Mouse (Mus musculus): ENCODE results near the gene Me1.

Gene Me1

DNA sequence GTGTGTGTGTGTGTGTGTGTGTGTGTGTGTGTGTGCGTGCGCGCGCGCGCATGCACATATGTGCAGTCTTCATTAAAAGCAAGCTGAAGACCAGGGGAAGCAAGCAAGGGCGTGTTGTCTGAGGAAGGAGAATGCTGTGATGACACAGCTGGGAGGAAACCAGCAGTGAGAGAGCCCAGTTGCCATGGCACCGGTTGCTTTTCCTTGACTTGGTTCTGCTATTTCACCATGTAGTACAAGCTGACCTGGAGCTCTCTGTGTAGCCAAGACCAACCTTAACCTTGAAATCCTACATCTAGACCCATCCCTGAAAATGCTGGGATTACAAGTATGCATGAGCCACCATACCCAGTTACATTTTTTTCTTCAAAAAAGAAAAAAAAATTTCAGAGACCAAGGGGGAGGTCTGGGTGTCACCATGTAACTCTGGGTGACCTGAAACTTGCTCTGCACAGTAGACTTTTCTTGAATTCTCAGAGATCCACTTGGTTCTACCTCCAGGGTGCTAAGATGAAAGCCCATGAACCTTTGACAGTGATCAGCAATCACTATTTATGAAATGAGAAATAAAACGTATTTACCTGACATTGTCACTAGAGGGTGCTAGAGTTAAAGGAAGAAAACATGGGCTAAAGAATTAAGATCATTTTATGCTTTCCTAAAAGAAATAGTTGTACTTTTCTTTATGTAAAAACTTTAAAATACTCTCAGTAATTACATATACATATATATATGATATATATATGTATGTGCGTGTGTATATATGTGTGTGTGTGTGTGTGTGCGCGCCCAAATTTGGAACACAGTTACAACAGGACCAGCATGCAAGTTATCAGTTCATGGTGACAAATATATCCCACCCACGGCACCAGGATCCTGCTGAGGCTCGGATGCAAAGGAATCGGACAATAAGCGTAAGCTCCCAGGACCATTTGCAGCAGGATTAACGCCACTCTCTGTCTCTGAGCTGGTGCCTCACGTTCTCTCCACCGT is 102.8 kb downstream of the Me1 start:
- peak in 1 of 2 experiments; percentile 23 for DNase-seq

DNA sequence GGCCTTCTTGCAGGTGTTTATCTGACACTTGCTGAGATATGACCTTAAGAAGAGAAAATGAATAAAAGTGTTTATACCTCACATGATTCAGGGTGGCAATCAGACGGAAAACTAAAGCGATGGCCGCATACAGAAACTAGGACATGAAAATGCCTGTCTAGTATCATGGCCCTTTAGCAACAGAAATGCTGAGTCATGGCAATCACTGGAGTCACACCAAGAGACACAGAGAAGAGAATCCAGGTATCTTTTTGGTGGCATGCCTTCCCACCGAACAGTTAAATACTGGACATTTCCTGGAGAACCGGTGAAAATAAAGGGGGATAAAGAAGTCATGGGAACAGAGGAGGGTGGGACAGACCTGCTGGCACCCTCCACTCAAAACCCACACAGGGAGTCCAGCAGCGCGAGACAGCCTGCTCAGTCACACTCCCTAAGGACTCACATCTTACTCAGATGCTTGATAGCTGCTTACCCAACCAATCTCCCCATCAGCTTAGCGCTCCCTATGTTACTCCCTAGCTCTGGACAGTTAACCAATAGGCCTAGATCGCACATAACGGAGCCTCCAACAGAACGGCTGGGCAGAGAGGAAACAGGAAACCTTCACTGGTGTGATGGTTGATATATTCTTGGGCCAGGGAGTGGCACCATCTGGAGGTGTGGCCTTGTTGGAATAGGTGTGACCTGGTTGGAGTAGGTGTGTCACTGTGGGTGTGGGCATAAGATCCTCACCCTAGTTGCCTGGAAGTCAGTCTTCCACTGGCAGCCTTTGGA is 108.5 kb downstream of the Me1 start:
- no peak for DNase-seq

GRCm38 (mm10) chr9:86583740-86584139 is 112.0 kb downstream of the Me1 start:
- DNase-seq = peak; percentile 78 to 80

DNA sequence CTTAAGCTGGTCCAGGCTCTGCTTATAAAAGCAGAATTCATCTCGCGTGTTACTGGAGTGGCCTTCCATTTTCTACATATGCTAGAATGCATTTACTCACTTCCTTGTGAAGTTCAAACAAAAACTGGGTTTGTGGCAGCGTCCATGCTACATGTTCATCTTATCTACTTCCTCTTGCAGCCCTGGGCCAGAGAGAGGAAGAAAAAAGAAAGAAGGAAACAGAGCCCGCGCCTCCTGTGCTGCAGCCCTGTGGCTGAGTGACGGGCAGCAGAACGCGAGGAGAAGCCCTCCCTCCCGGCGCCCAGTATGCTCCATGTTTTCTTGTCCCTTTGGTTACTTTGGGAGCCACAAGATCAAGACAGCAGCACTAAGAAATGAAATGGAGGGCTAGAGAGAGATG is 116.1 kb downstream of the Me1 start:
- DNase-seq = peak; percentile 26 to 27

DNA sequence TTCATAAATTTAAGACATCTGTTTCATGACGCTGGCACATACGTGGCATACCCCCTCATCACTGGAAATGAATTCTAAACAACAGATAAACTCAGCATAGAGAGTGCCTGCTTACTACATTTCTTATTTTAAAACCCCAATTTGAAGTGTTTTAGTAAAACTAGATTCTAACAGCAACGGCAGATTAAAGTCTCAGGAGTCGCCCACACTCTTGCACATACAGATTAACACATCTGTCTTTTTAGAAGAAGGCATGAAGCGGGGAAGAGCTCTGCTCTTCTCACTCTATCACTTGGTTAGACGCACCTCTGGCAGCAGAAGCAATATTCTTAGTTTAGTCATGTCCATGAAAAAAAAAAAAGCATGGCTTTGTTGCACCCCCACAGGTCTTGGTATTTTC is 120.6 kb downstream of the Me1 start:
- no peak for DNase-seq

DNA sequence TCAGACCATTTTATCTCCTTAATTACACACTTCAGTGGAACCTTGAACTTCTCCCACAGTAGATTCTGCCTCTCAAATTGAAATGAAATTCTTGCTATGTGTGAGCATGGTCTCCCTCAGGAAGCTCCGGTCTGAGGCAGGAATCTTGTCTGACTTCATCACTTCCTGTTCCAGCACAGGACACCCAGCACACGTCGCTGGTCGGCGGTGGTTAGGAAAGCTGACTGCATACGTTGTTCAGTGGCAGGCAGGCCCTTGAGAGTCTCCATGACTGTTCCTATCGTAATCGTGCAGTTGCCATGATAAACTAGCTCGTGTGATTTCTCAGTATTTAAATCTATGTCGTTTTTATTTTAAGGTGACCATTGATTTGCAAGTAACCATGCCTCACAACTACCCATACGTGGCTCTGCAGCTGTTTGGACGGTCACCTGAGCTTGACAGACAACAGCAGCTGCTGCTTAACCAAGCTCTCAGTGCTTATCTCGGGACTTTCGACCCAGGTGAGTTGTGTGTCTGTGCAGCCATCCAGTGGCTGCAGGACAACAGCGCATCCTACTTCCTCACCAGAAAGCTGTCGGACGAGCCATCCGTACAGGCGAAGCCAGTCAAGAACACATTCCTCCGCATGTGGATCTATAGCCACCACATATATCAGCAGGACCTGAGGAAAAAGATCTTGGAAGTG is 122.0 kb downstream of the Me1 start:
- no peak for DNase-seq

DNA sequence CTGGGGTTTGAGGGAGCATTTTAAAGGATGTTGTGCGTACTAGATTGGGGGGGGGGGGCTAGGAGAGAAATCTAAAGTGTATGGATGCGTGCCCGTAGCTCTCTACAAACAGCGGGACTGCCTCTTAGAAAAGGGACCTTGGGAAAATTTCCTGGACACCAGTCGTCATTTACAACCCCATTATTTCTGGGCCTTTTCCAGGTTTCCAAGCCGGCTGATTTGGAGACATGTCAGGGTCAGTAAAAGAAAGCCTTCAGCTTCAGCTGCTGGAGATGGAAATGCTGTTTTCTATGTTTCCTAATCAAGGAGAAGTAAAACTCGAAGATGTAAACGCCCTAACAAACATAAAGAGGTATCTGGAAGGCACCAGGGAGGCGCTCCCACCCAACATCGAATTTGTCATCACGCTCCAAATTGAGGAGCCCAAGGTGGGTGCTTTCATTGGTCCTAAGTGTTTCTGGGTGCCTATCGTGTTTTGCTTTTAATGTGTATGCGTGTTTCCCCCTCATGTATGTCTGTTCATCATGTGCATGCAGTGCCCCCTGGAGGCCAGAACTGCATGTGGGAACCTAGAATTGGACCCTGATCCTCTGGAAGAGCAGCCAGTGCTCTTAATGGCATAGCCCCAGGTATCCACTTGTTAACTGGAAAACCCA is 123.0 kb downstream of the Me1 start:
- peak; percentile 90 to 93 for DNase-seq

GRCm38 (mm10) chr9:86572196-86572595 is 123.6 kb downstream of the Me1 start:
- DNase-seq = no peak

- peak; percentile 99 for DNase-seq
Measured at GRCm38 (mm10) chr9:86571540-86572135, 124.1 kb downstream of the Me1 start, which contains the start of the genes Pgm3 and Rwdd2a. Pgm3 (minus strand) TSS chr9:86571842. Rwdd2a (plus strand) TSS chr9:86571991.

DNA sequence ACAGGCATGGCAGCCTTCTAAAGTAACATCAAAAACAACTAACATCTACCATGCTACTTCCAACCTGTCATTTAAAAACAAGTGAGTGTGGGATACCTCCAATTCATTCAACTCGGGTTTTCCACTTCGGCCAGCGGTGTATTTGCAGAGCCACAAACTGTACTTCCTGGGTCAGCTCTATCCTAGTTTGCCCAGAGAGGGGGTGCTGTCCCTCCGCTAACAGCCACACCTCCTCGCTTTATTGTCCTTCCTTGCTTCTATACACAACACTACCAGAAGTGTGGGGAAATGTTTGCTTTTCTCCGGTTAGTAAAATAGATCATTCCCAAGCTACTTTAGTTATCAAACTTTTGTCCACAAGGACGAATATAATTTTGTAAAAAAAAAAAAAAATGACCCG is 124.8 kb downstream of the Me1 start:
- no peak for DNase-seq

DNA sequence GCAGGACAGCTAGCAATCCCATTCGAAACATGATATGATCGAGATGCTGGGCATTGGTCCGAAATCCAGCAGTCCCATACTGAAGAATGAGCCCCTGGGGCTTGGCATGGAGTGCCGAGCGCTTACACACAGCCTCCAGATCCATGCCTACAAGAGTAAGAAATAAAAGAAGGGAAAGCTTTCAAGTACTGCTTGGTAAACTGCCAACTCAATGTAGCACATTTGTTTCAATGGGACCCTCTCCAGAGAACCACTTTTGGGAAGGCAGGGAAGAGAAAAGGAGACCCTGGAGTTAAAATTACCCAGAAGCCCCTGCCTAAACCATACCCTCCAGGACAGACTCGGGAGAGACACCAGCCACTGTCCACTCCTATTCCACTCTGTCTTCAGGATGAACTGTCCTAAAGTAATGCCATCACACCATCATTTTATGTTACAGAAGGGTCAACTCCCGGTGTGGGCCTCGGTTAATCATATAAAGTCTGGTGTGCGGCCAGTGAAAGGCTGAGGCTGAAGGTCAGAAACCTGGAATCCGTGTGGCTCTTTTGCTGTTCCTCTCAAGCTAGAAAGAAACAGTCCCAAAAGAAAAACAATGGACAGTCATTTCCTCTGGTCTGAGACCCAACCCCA is 125.4 kb downstream of the Me1 start:
- no peak for DNase-seq

- no peak for DNase-seq
Measured at GRCm38 (mm10) chr9:86569314-86569910, 126.3 kb downstream of the Me1 start.

- DNase-seq = no peak
Measured at GRCm38 (mm10) chr9:86560543-86560942, 135.2 kb downstream of the Me1 start.

DNA sequence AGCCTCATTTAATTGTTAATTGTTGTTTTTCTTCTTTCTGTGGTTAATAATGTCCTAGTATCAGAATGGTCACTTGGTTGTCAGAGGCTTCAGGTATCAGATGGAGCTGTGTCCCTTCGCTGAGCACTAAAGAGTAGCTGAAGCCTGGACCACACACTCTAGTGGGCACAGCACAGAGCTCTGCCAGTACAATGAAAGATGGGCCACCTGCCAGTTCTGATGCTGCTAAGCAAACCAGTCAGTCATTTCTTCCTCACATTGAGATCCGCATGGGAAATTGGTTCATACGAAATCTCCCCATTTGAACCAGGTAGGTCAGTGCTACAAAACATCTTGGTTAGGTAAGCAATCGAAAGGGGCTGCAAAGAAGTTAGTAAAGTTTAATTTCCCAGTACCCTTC is 141.1 kb downstream of the Me1 start:
- no peak for DNase-seq

DNA sequence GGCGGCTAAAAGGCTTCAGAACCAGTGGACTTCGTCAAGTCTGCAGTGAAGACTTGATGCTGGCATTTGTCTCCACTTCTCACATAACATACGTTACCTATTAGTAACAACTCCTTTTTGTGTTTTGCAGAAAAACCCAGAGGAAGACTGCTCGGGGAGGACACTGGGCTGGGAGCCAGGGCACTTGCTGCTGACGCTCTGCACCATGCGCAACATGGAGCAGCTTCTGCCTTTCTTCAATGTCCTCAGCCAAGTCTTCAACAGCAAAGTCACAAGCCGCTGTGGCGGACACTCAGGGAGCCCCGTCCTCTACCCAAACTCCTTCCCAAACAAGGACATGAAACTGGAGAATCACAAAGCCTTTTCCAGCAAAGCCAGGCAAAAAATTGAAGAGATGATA is 141.9 kb downstream of the Me1 start:
- DNase-seq = no peak

- DNase-seq = no peak
Measured at GRCm38 (mm10) chr9:86550717-86551116, 145.0 kb downstream of the Me1 start.

- no peak for DNase-seq
Measured at GRCm38 (mm10) chr9:86549637-86550162, 146.1 kb downstream of the Me1 start.

GRCm38 (mm10) chr9:86544559-86544958 is 151.2 kb downstream of the Me1 start:
- DNase-seq = no peak

GRCm38 (mm10) chr9:86543451-86543850 is 152.3 kb downstream of the Me1 start:
- no peak for DNase-seq

- no peak for DNase-seq
Measured at GRCm38 (mm10) chr9:86534071-86534470, 161.7 kb downstream of the Me1 start.
